Mouse (Mus musculus): Measurements from ENCODE around the gene Gsdma3. TPM values are rescaled to one million over a fixed set of nuclear protein-coding genes. Genes with fewer than 3 reads are reported as not detected.

The Gsdma3 gene
- 0.74 and 1.1 TPM in 2 replicates for polyA plus RNA-seq (2012; rRNA removed)

- Histone ChIP-seq H3K36me3 (ENCODE audit: control insufficient read depth, insufficient read depth, low read length) (no peaks in the 10 kb centered on the region), H3K27me3 (ENCODE audit: control insufficient read depth, insufficient read depth, low read length) (no peaks in the 10 kb centered on the region), H3K4me3 (ENCODE audit: control insufficient read depth, insufficient read depth, low read length) (no peak within 1 kb of the TSS), H3K4me1 (replicated peaks; ENCODE audit: control insufficient read depth, insufficient read depth, low read length) (no peaks in the 10 kb centered on the region), H3K27ac (ENCODE audit: control insufficient read depth, insufficient read depth, low read length) (no peak within 1 kb of the TSS)
- no peak for DNase-seq
- 92% methylated on average over 10 of the region's 10 CpGs for WGBS
- no peak for TF ChIP-seq POLR2A (IDR thresholded peaks at IDR 0.05; ENCODE audit: control insufficient read depth, extremely low read depth, insufficient read depth, low read length, poor library complexity)
- no peak for TF ChIP-seq CTCF (IDR thresholded peaks at IDR 0.05; ENCODE audit: borderline replicate concordance, control insufficient read depth, extremely low read depth, insufficient read depth, low read length, poor library complexity)
Observed at GRCm38 (mm10) chr11:98625611-98626410, at the start of gene Gsdma3, which contains the start of gene Gm12355. TSS of gene Gsdma3 (plus strand) at chr11:98626360. TSS of gene Gm12355 (minus strand) at chr11:98625661.

GRCm38 (mm10) chr11:98577776-98578175, 48.4 kb upstream of the Gsdma3 start:
- Histone ChIP-seq H3K27ac (ENCODE audit: control insufficient read depth, insufficient read depth, low read length) (no peak overlapping the region), H3K4me3 (ENCODE audit: control insufficient read depth, insufficient read depth, low read length) (no peak overlapping the region), H3K27me3 (ENCODE audit: control insufficient read depth, insufficient read depth, low read length) (no peaks in the 10 kb centered on the region), H3K36me3 (ENCODE audit: control insufficient read depth, insufficient read depth, low read length) (peaks cover 13% of the 10 kb centered on the region), H3K4me1 (replicated peaks; ENCODE audit: control insufficient read depth, insufficient read depth, low read length) (0 out of 2 replicates have a peak, but pooled peaks cover 2% of the 10 kb centered on the region)
- TF ChIP-seq POLR2A (IDR thresholded peaks at IDR 0.05; ENCODE audit: control insufficient read depth, extremely low read depth, insufficient read depth, low read length, poor library complexity) (no peak), CTCF (IDR thresholded peaks at IDR 0.05; ENCODE audit: borderline replicate concordance, control insufficient read depth, extremely low read depth, insufficient read depth, low read length, poor library complexity) (no peak)
- whole genome bisulfite sequencing: 92% methylated on average over 5 of the region's 5 CpGs
- DNase-seq: no peak

- Histone ChIP-seq H3K27me3 (ENCODE audit: control insufficient read depth, insufficient read depth, low read length) (no peaks in the 10 kb centered on the region), H3K4me1 (replicated peaks; ENCODE audit: control insufficient read depth, insufficient read depth, low read length) (peaks cover 5% of the 10 kb centered on the region; the same call in 1 of the 2 replicates), H3K27ac (ENCODE audit: control insufficient read depth, insufficient read depth, low read length) (no peak overlapping the region), H3K4me3 (ENCODE audit: control insufficient read depth, insufficient read depth, low read length) (no peak overlapping the region), H3K36me3 (ENCODE audit: control insufficient read depth, insufficient read depth, low read length) (peaks cover 17% of the 10 kb centered on the region)
- DNase-seq: no peak
- TF ChIP-seq CTCF (IDR thresholded peaks at IDR 0.05; ENCODE audit: borderline replicate concordance, control insufficient read depth, extremely low read depth, insufficient read depth, low read length, poor library complexity): no peak
- TF ChIP-seq POLR2A (IDR thresholded peaks at IDR 0.05; ENCODE audit: control insufficient read depth, extremely low read depth, insufficient read depth, low read length, poor library complexity): no peak
- WGBS: 87% methylated on average over 16 of the region's 16 CpGs
Observed at GRCm38 (mm10) chr11:98580301-98581121, 45.6 kb upstream of the Gsdma3 start.

GRCm38 (mm10) chr11:98581286-98582029, 44.7 kb upstream of the Gsdma3 start:
- Histone ChIP-seq H3K4me3 (ENCODE audit: control insufficient read depth, insufficient read depth, low read length) (no peak overlapping the region), H3K36me3 (ENCODE audit: control insufficient read depth, insufficient read depth, low read length) (peaks cover 17% of the 10 kb centered on the region), H3K4me1 (replicated peaks; ENCODE audit: control insufficient read depth, insufficient read depth, low read length) (peaks cover 9% of the 10 kb centered on the region), H3K27ac (ENCODE audit: control insufficient read depth, insufficient read depth, low read length) (no peak overlapping the region), H3K27me3 (ENCODE audit: control insufficient read depth, insufficient read depth, low read length) (no peaks in the 10 kb centered on the region)
- no peak for DNase-seq
- TF ChIP-seq CTCF (IDR thresholded peaks at IDR 0.05; ENCODE audit: borderline replicate concordance, control insufficient read depth, extremely low read depth, insufficient read depth, low read length, poor library complexity) (no peak), POLR2A (IDR thresholded peaks at IDR 0.05; ENCODE audit: control insufficient read depth, extremely low read depth, insufficient read depth, low read length, poor library complexity) (no peak)
- 71% methylated on average over 17 of the region's 17 CpGs for WGBS

- no peak for DNase-seq
- WGBS: 58% methylated on average over 8 of the region's 8 CpGs
- Histone ChIP-seq H3K27me3 (ENCODE audit: control insufficient read depth, insufficient read depth, low read length) (no peaks in the 10 kb centered on the region), H3K36me3 (ENCODE audit: control insufficient read depth, insufficient read depth, low read length) (peaks cover 17% of the 10 kb centered on the region), H3K4me1 (replicated peaks; ENCODE audit: control insufficient read depth, insufficient read depth, low read length) (peaks cover 11% of the 10 kb centered on the region), H3K27ac (ENCODE audit: control insufficient read depth, insufficient read depth, low read length) (no peak overlapping the region), H3K4me3 (ENCODE audit: control insufficient read depth, insufficient read depth, low read length) (no peak overlapping the region)
- TF ChIP-seq CTCF (IDR thresholded peaks at IDR 0.05; ENCODE audit: borderline replicate concordance, control insufficient read depth, extremely low read depth, insufficient read depth, low read length, poor library complexity): no peak
- no peak for TF ChIP-seq POLR2A (IDR thresholded peaks at IDR 0.05; ENCODE audit: control insufficient read depth, extremely low read depth, insufficient read depth, low read length, poor library complexity)
Observed at GRCm38 (mm10) chr11:98582030-98582388, 44.2 kb upstream of the Gsdma3 start.
